Mouse (Mus musculus): Measurements from ENCODE around the gene Zbtb40. TPM values are rescaled to one million over a fixed set of nuclear protein-coding genes. Genes with fewer than 3 reads are reported as not detected.

The Zbtb40 gene
- total and polyA plus RNA-seq, 2 experiments: 2.5 to 5.1 TPM

DNA sequence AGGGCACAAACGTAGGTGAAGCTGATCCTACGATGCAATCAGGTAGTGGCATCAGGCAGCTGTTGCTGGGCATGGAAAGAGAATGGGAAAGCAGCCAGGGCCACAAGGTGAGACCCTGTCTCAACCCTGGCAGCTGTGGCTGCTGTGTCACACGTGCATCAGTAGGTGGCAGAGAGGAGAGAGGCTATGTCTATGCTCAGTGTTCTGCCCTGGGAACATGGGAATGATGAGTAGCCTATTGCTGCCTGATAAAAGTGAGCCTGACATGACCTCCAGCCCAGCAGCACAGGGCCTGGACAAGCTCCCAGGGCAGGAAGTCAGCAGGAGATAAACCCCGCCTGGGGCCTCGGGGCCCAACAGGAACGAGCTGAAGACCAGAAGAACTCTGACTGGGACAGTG is 23.0 kb downstream of the Zbtb40 start:
- DNase-seq (ENCODE audit: extremely low read depth, low read depth, low spot score): peak; percentile 33
- 57% methylated on average over 6 of the region's 6 CpGs for WGBS
- no peak overlapping the region for H3K9ac ChIP-seq (ENCODE audit: low read depth, low read length)
- H3K36me3 ChIP-seq (ENCODE audit: control insufficient read depth, insufficient read depth, low read length): no peaks in the 10 kb centered on the region
- no peaks in the 10 kb centered on the region for H3K4me1 ChIP-seq (ENCODE audit: control insufficient read depth, insufficient read depth, low read length)
- H3K27me3 ChIP-seq (ENCODE audit: control insufficient read depth, insufficient read depth, low read length): no peaks in the 10 kb centered on the region
- TF ChIP-seq POLR2A (IDR thresholded peaks at IDR 0.05; ENCODE audit: extremely low read depth, insufficient read depth, low read length) (no peak), CTCF (IDR thresholded peaks at IDR 0.05; ENCODE audit: low read depth, low read length) (peak; percentile 29; the same call in 1 of the 2 replicates)
- H3K27ac ChIP-seq (replicated peaks; ENCODE audit: insufficient read depth, low read depth, low read length): no peak overlapping the region
- H3K79me2 ChIP-seq (ENCODE audit: control insufficient read depth, insufficient read depth, low read length): no peaks in the 10 kb centered on the region; the same call in 1 of the 2 replicates
- H3K4me3 ChIP-seq (ENCODE audit: insufficient read depth, low read depth, low read length): no peak overlapping the region

DNA sequence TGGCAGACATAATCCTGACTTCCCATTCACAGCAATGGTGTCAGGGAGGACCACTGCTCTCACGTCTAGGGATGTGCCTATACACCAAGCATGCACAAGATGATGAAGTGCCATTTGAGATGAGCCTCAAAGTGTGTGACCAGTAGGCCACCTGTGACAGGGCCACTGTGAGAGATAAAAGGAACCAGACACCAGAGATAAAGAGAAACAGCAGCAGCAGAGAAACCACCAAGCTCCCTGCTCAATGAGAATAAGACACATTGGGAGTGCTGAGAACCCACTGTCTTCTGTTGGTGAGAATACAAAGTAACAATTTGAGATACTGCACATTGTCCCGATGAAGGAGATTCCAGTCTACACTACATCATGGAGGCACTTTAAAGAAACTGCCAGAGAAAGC is 23.5 kb downstream of the Zbtb40 start:
- H3K27ac ChIP-seq (replicated peaks; ENCODE audit: insufficient read depth, low read depth, low read length): no peak overlapping the region
- no peaks in the 10 kb centered on the region for H3K36me3 ChIP-seq (ENCODE audit: control insufficient read depth, insufficient read depth, low read length)
- no peaks in the 10 kb centered on the region for H3K27me3 ChIP-seq (ENCODE audit: control insufficient read depth, insufficient read depth, low read length)
- TF ChIP-seq POLR2A (IDR thresholded peaks at IDR 0.05; ENCODE audit: extremely low read depth, insufficient read depth, low read length) (no peak), CTCF (IDR thresholded peaks at IDR 0.05; ENCODE audit: low read depth, low read length) (no peak)
- DNase-seq (ENCODE audit: extremely low read depth, low read depth, low spot score): no peak
- H3K79me2 ChIP-seq (ENCODE audit: control insufficient read depth, insufficient read depth, low read length): no peaks in the 10 kb centered on the region; the same call in 1 of the 2 replicates
- H3K4me3 ChIP-seq (ENCODE audit: insufficient read depth, low read depth, low read length): no peak overlapping the region
- H3K4me1 ChIP-seq (ENCODE audit: control insufficient read depth, insufficient read depth, low read length): no peaks in the 10 kb centered on the region
- no peak overlapping the region for H3K9ac ChIP-seq (ENCODE audit: low read depth, low read length)
- 94% methylated on average over 2 of the region's 2 CpGs for WGBS

DNA sequence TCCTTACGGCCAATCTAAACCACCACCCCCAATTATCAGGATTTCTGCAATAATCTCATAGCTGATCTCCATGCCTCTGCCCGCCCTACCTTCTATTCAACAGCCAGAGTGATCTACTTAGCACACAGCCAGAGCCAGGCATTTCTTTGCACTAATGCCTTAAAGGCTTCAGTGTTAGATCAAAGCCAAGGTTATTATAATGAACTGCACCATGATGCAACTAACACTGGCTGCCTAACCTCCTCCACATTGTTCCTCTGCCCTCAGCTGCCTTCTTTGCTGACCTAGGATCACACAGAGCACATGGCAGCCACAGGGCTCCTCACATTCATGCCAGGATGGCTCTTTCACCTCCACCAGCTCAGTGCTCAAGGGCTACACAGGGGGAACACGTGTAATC is 28.5 kb downstream of the Zbtb40 start:
- Histone ChIP-seq H3K36me3 (ENCODE audit: control insufficient read depth, insufficient read depth, low read length) (peaks cover 5% of the 10 kb centered on the region; the same call in 1 of the 2 replicates), H3K27ac (replicated peaks; ENCODE audit: insufficient read depth, low read depth, low read length) (no peak overlapping the region), H3K4me3 (ENCODE audit: insufficient read depth, low read depth, low read length) (no peak overlapping the region), H3K27me3 (ENCODE audit: control insufficient read depth, insufficient read depth, low read length) (no peaks in the 10 kb centered on the region), H3K79me2 (ENCODE audit: control insufficient read depth, insufficient read depth, low read length) (no peaks in the 10 kb centered on the region; the same call in 1 of the 2 replicates), H3K9ac (ENCODE audit: low read depth, low read length) (no peak overlapping the region), H3K4me1 (ENCODE audit: control insufficient read depth, insufficient read depth, low read length) (no peaks in the 10 kb centered on the region)
- TF ChIP-seq POLR2A (IDR thresholded peaks at IDR 0.05; ENCODE audit: extremely low read depth, insufficient read depth, low read length) (no peak), CTCF (IDR thresholded peaks at IDR 0.05; ENCODE audit: low read depth, low read length) (no peak)
- DNase-seq (ENCODE audit: extremely low read depth, low read depth, low spot score): no peak
- WGBS: 92% methylated on average over 3 of the region's 3 CpGs

DNA sequence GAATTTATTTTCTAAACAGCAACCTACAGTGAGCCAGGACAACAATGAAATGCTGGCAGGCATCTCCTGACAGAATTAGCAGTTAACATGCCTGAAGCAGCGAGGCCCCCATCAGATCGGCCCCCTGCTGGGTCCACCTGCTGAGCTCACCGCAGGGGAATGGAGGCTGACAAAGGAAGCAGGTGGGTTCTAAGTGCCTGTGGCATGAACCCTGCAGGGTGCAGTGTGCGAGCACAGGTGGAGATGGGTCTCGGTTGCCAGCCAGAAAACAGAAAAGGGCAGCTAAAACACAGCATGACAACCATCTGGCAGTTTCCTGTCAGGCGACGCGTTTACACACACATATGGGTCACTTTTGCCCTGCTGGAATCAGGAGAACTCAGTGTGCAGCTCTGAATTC is 32.7 kb downstream of the Zbtb40 start:
- Histone ChIP-seq H3K27ac (replicated peaks; ENCODE audit: insufficient read depth, low read depth, low read length) (no peak overlapping the region), H3K36me3 (ENCODE audit: control insufficient read depth, insufficient read depth, low read length) (peaks cover 5% of the 10 kb centered on the region; the same call in 1 of the 2 replicates), H3K9ac (ENCODE audit: low read depth, low read length) (no peak overlapping the region), H3K27me3 (ENCODE audit: control insufficient read depth, insufficient read depth, low read length) (no peaks in the 10 kb centered on the region), H3K79me2 (ENCODE audit: control insufficient read depth, insufficient read depth, low read length) (no peaks in the 10 kb centered on the region), H3K4me1 (ENCODE audit: control insufficient read depth, insufficient read depth, low read length) (no peaks in the 10 kb centered on the region), H3K4me3 (ENCODE audit: insufficient read depth, low read depth, low read length) (no peak overlapping the region)
- TF ChIP-seq CTCF (IDR thresholded peaks at IDR 0.05; ENCODE audit: low read depth, low read length) (no peak), POLR2A (IDR thresholded peaks at IDR 0.05; ENCODE audit: extremely low read depth, insufficient read depth, low read length) (no peak)
- no peak for DNase-seq (ENCODE audit: extremely low read depth, low read depth, low spot score)
- WGBS: 93% methylated on average over 8 of the region's 8 CpGs

DNA sequence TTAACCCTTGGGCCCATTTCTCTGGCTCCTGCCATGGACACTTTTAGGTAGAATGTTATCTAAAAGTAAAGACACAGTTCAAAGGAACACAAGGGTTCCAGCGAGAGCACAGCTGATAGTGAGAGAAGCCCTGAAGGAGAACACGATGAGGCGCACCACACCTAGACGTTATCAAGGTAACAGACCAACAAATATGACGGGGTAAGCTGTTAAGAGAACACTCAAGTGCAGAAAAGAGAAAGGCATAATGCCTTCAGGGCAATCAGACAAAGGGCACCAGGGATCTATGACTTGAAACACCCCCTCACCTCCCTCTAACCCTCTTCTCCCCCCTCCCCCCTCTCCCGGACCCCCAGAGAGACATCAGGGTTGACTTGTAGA is 33.1 kb downstream of the Zbtb40 start:
- H3K79me2 ChIP-seq (ENCODE audit: control insufficient read depth, insufficient read depth, low read length): no peaks in the 10 kb centered on the region
- H3K9ac ChIP-seq (ENCODE audit: low read depth, low read length): no peak overlapping the region
- H3K36me3 ChIP-seq (ENCODE audit: control insufficient read depth, insufficient read depth, low read length): peaks cover 5% of the 10 kb centered on the region; the same call in 1 of the 2 replicates
- TF ChIP-seq POLR2A (IDR thresholded peaks at IDR 0.05; ENCODE audit: extremely low read depth, insufficient read depth, low read length) (no peak), CTCF (IDR thresholded peaks at IDR 0.05; ENCODE audit: low read depth, low read length) (no peak)
- no peak overlapping the region for H3K4me3 ChIP-seq (ENCODE audit: insufficient read depth, low read depth, low read length)
- no peaks in the 10 kb centered on the region for H3K4me1 ChIP-seq (ENCODE audit: control insufficient read depth, insufficient read depth, low read length)
- 88% methylated on average over 6 of the region's 6 CpGs for WGBS
- H3K27ac ChIP-seq (replicated peaks; ENCODE audit: insufficient read depth, low read depth, low read length): no peak overlapping the region
- H3K27me3 ChIP-seq (ENCODE audit: control insufficient read depth, insufficient read depth, low read length): no peaks in the 10 kb centered on the region
- no peak for DNase-seq (ENCODE audit: extremely low read depth, low read depth, low spot score)

DNA sequence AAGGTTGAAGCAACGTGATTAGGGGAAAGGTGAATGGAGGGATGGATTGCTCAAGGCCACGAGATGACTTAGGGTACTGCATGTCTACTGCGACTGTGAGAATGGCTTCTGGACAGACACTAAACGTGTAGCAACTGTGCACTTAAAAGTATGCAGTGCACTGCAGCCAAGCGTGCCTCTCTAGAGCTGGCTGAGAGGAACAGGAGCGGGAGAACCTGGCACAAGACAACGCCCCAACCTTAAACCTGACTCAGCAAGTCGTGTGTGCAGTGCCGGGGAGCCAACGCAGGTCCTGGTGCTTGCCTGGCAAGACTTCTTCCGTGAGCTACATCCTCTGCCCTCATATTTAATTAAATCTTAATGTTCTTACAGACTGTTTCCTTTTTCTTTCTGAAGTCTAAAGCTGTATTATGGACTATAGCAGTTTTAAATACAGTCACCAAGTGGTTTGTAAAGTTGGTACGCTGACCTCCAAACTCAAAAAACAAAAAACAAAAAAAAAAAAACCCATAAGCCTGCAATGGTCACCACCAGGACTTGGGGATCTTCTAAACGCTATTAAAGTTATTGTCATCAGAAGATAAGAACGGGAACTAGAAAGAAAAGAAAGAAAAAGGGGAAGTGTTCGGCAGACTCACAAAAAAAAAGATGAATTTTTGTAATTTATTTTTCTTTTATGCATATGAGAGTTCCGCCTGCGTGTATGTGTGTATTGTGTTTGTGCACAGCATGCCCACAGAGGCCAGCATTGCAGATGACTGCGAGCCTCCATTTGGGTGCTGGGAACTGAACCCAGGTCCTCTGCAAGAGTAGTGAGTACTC is 33.7 kb downstream of the Zbtb40 start:
- peaks cover 5% of the 10 kb centered on the region; the same call in 1 of the 2 replicates for H3K36me3 ChIP-seq (ENCODE audit: control insufficient read depth, insufficient read depth, low read length)
- TF ChIP-seq POLR2A (IDR thresholded peaks at IDR 0.05; ENCODE audit: extremely low read depth, insufficient read depth, low read length): no peak
- TF ChIP-seq CTCF (IDR thresholded peaks at IDR 0.05; ENCODE audit: low read depth, low read length): no peak
- no peaks in the 10 kb centered on the region for H3K27me3 ChIP-seq (ENCODE audit: control insufficient read depth, insufficient read depth, low read length)
- WGBS: 91% methylated on average over 18 of the region's 18 CpGs
- no peaks in the 10 kb centered on the region for H3K79me2 ChIP-seq (ENCODE audit: control insufficient read depth, insufficient read depth, low read length)
- DNase-seq (ENCODE audit: extremely low read depth, low read depth, low spot score): no peak
- no peak overlapping the region for H3K4me3 ChIP-seq (ENCODE audit: insufficient read depth, low read depth, low read length)
- no peak overlapping the region for H3K27ac ChIP-seq (replicated peaks; ENCODE audit: insufficient read depth, low read depth, low read length)
- no peak overlapping the region for H3K9ac ChIP-seq (ENCODE audit: low read depth, low read length)
- H3K4me1 ChIP-seq (ENCODE audit: control insufficient read depth, insufficient read depth, low read length): no peaks in the 10 kb centered on the region
